Mouse (Mus musculus) heart, adult 2 months (tissue): ENCODE results near the gene Per3. TPM values are rescaled to one million over a fixed set of nuclear protein-coding genes. Genes with fewer than 3 reads are reported as not detected.
A peak's percentile ranks its signal among the peaks of the same experiment; 100 is the strongest.

Source experiments
- DNase-seq, 2 experiments: peaks; one replicate each; pipeline ENCODE4 v3.0.0; 2021
- H3K27ac ChIP-seq: fragments of 200-600 bp; 2 replicates; pipeline ENCODE4 v1.8.1; 2022
- H3K27me3 ChIP-seq: fragments of 200-500 bp; 2 replicates; pipeline ENCODE4 v1.6.1; 2012; ENCODE audit warnings: mild to moderate bottlenecking, low read length, inconsistent platforms, mixed read lengths; ENCODE audit not compliant: control insufficient read depth, insufficient read depth
- H3K36me3 ChIP-seq: fragments of 200-500 bp; 2 replicates; pipeline ENCODE4 v1.6.1; 2012; ENCODE audit warnings: low read length, inconsistent platforms; ENCODE audit not compliant: control insufficient read depth, insufficient read depth
- H3K4me1 ChIP-seq: fragments of 200-500 bp; 2 replicates; pipeline ENCODE4 v1.6.1; 2011; ENCODE audit warnings: low read length; ENCODE audit not compliant: control insufficient read depth, insufficient read depth
- H3K4me3 ChIP-seq: fragments of 200-600 bp; 2 replicates; pipeline ENCODE4 v1.8.1; 2022
- H3K79me2 ChIP-seq: fragments of 200-500 bp; replicated peaks from 2 replicates; pipeline ENCODE4 v1.6.1; 2012; ENCODE audit warnings: mild to moderate bottlenecking, inconsistent platforms, low read length, moderate library complexity, mixed read lengths; ENCODE audit not compliant: control insufficient read depth, insufficient read depth
- H3K9ac ChIP-seq: fragments of 200-500 bp; 2 replicates; pipeline ENCODE4 v1.6.1; 2012; ENCODE audit warnings: low read depth, mild to moderate bottlenecking, control low read depth, inconsistent platforms, low read length, mixed read lengths
- CTCF ChIP-seq: fragments of 200-600 bp; IDR thresholded peaks from 2 replicates; pipeline ENCODE4 v1.8.1; 2022; ENCODE audit warnings: antibody characterized with exemption, mild to moderate bottlenecking, moderate library complexity
- EP300 ChIP-seq: fragments of 200-500 bp; IDR thresholded peaks from 2 replicates; pipeline ENCODE4 v1.6.1; 2011; ENCODE audit warnings: low read depth, low read length, control low read depth; ENCODE audit not compliant: insufficient read depth
- POLR2A ChIP-seq: fragments of 200-500 bp; IDR thresholded peaks from 2 replicates; pipeline ENCODE4 v1.6.1; 2011; ENCODE audit warnings: mild to moderate bottlenecking, low read depth, low read length, control low read depth; ENCODE audit not compliant: insufficient read depth
- WGBS: fragments of 180-500 bp; shearing (Covaris S2); methylation state at CpG from one replicate; pipeline ENCODE4 v1.1.7; 2018; 5-methylcytosine and 5-hydroxymethylcytosine counted together
- intact Hi-C: fragments of 180-260 bp; cut with DNase I; formaldehyde crosslinking; loops from one replicate; pipeline ENCODE4 v1.15.1; 2025
- polyA plus RNA-seq: library from polyadenylated mRNA; depleted of rRNA; stranded (reverse); fragments of >200 nt; gene quantifications from 2 replicates; pipeline ENCODE4 v1.2.3, GENCODE M21; 2012
- total RNA-seq, 2 experiments: library from RNA; stranded (reverse); gene quantifications; 2 replicates each; pipeline ENCODE4 v1.2.3; 2021

Per3 gene
- total and polyA plus RNA-seq, 3 experiments: 2.2 to 12.2 (median 11.1) TPM

DNA sequence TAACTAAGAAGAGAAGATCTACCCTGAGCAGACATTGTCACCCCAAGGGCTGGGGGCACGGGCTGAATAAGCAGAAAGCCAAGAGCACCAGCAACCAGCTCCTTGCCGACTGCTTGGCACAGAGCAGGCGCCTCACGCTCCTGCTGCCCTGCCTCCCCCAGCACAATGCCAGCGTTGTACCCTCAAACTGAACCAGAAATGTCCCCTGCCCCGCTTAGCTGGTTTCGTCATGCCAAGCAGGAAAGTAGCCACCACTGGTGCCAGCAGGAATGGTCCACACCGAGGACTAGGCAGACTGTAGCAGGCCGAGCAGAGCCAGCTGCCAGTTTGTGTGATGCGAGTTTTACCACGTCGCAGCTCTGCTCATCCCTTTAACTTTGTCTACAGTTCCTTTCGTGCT is 37.5 kb upstream of the Per3 start:
- Histone ChIP-seq H3K4me1 (no peaks in the 10 kb centered on the region; the same call in 1 of the 2 replicates), H3K27ac (peak overlapping the region; percentile 84), H3K9ac (peak overlapping the region; percentile 3; the same call in 1 of the 2 replicates), H3K4me3 (no peak overlapping the region), H3K27me3 (no peaks in the 10 kb centered on the region), H3K36me3 (no peaks in the 10 kb centered on the region; the same call in 1 of the 2 replicates), H3K79me2 (no peaks in the 10 kb centered on the region)
- no peak for TF ChIP-seq EP300
- no peak for TF ChIP-seq POLR2A
- no peak for TF ChIP-seq CTCF
- intact Hi-C loops: no loop called here
- 71% methylated on average over 13 of the region's 13 CpGs for WGBS
- no peak for DNase-seq

GRCm38 (mm10) chr4:151081355-151081754 is 36.9 kb upstream of the Per3 start:
- no peak overlapping the region for H3K9ac ChIP-seq
- H3K79me2 ChIP-seq: no peaks in the 10 kb centered on the region
- no peak for DNase-seq
- intact Hi-C loops: no loop called here
- H3K27me3 ChIP-seq: no peaks in the 10 kb centered on the region
- WGBS: 68% methylated on average over 2 of the region's 2 CpGs
- TF ChIP-seq CTCF: no peak
- no peak for TF ChIP-seq EP300
- TF ChIP-seq POLR2A: no peak
- H3K36me3 ChIP-seq: no peaks in the 10 kb centered on the region; the same call in 1 of the 2 replicates
- peak overlapping the region; percentile 84; the same call in 1 of the 2 replicates for H3K27ac ChIP-seq
- H3K4me3 ChIP-seq: no peak overlapping the region
- H3K4me1 ChIP-seq: no peaks in the 10 kb centered on the region; the same call in 1 of the 2 replicates

GRCm38 (mm10) chr4:151074817-151075216 is 30.4 kb upstream of the Per3 start:
- H3K36me3 ChIP-seq: no peaks in the 10 kb centered on the region
- H3K9ac ChIP-seq: no peak overlapping the region
- intact Hi-C loops: no loop called here
- no peaks in the 10 kb centered on the region for H3K4me1 ChIP-seq
- H3K27ac ChIP-seq: no peak overlapping the region
- no peaks in the 10 kb centered on the region for H3K79me2 ChIP-seq
- no peak overlapping the region for H3K4me3 ChIP-seq
- WGBS: 66% methylated on average over 15 of the region's 15 CpGs
- TF ChIP-seq POLR2A (no peak), EP300 (no peak), CTCF (no peak)
- no peak for DNase-seq
- no peaks in the 10 kb centered on the region for H3K27me3 ChIP-seq

- no peak for TF ChIP-seq POLR2A
- TF ChIP-seq CTCF: peak; percentile 94
- peak; percentile 74; the same call in 1 of the 2 replicates for TF ChIP-seq EP300
- Histone ChIP-seq H3K4me3 (no peak overlapping the region), H3K27me3 (no peaks in the 10 kb centered on the region), H3K36me3 (no peaks in the 10 kb centered on the region), H3K4me1 (no peaks in the 10 kb centered on the region), H3K79me2 (no peaks in the 10 kb centered on the region), H3K27ac (no peak overlapping the region), H3K9ac (no peak overlapping the region)
- DNase-seq: peak; percentile 59 to 66
- intact Hi-C loops: loop anchor here (1.0 to 2.0 kb wide), 2 partner anchors 56 to 68 kb away; no protein-coding TSS in a partner anchor
- 42% methylated on average over 13 of the region's 13 CpGs for WGBS
Observed at GRCm38 (mm10) chr4:151073108-151073744, 28.8 kb upstream of the Per3 start.

DNA sequence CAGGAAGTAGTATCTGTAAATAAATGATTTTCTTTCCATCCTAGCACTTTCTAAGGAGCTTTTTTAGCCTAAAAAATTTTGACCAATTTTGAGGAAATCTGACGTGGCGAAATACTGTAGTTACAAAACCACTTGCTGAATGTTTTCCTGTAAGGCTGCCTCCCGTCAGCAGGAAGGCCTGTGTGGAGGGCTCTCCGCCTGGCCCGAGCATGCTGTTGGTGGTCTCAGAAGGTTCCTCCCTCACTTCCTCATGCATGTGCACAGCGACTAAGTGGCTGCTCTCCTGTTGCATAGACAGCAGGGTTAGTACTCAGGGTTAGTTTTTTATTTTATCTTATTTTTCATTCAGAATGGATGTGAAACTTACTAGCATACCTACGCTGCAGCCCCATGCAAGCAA is 26.5 kb upstream of the Per3 start:
- no peaks in the 10 kb centered on the region for H3K36me3 ChIP-seq
- H3K27me3 ChIP-seq: no peaks in the 10 kb centered on the region
- WGBS: 69% methylated on average over 7 of the region's 7 CpGs
- TF ChIP-seq EP300: no peak
- H3K27ac ChIP-seq: no peak overlapping the region
- no peaks in the 10 kb centered on the region for H3K4me1 ChIP-seq
- H3K79me2 ChIP-seq: no peaks in the 10 kb centered on the region
- H3K4me3 ChIP-seq: no peak overlapping the region
- no peak overlapping the region for H3K9ac ChIP-seq
- DNase-seq: no peak
- intact Hi-C loops: no loop called here

DNA sequence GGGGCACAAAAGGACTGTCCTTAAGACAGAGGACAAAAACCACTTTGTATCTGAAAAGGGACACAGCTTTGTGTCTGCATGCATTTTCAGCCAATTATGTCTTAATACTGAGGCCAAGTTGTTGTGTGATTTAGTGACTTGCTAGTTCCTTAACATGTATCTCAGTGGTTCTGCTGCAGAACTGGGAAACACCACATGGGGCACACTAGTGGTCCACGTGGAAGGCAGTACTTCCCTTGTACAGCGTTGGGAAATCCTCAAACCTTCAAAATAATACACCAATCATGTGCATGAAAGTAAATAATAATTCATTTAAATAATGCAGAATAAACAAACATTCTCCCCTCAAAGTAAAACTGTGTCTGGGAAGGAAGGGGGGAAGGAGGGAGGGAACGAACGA is 24.3 kb upstream of the Per3 start:
- intact Hi-C loops: no loop called here
- H3K79me2 ChIP-seq: no peaks in the 10 kb centered on the region
- 45% methylated on average over 4 of the region's 4 CpGs for whole genome bisulfite sequencing
- TF ChIP-seq POLR2A (no peak), CTCF (peak; percentile 12; the same call in 1 of the 2 replicates), EP300 (no peak)
- no peak for DNase-seq
- H3K4me3 ChIP-seq: no peak overlapping the region
- H3K36me3 ChIP-seq: no peaks in the 10 kb centered on the region
- no peak overlapping the region for H3K9ac ChIP-seq
- H3K27ac ChIP-seq: no peak overlapping the region
- H3K4me1 ChIP-seq: no peaks in the 10 kb centered on the region
- no peaks in the 10 kb centered on the region for H3K27me3 ChIP-seq
